Mouse (Mus musculus) ES-E14 (cell line): ENCODE results near the gene 4933411K16Rik. TPM values are rescaled to one million over a fixed set of nuclear protein-coding genes. Genes with fewer than 3 reads are reported as not detected.

Experiments used
- DNase-seq: peaks from one replicate; pipeline ENCODE4 v3.0.0-alpha.2; 2013; ENCODE audit warnings: low read depth, low spot score
- H3K27ac ChIP-seq: 2 replicates; pipeline ENCODE4 v1.5.1; 2012; ENCODE audit warnings: low read depth, mild to moderate bottlenecking, low read length, moderate library complexity, mixed read lengths; ENCODE audit not compliant: poor library complexity, insufficient read depth, severe bottlenecking
- H3K36me3 ChIP-seq: 2 replicates; pipeline ENCODE4 v1.6.1; 2012; ENCODE audit warnings: mild to moderate bottlenecking, low read length, moderate library complexity, mixed read lengths; ENCODE audit not compliant: control insufficient read depth, poor library complexity, insufficient read depth, severe bottlenecking
- H3K4me1 ChIP-seq, 2 experiments: fragments of 150-350 bp in 1 of 2; sonication (generic) in 1 of 2; 2 replicates each; pipeline ENCODE4 v1.6.1; 2012; ENCODE audit warnings: low read length in 2 of 2, mild to moderate bottlenecking in 1 of 2, mixed read lengths in 1 of 2; ENCODE audit not compliant: control insufficient read depth in 2 of 2, insufficient read depth in 2 of 2, poor library complexity in 1 of 2
- H3K4me3 ChIP-seq, 2 experiments: fragments of 150-350 bp in 1 of 2; sonication (generic) in 1 of 2; 2 replicates each; pipeline ENCODE4 v1.5.1; 2012; ENCODE audit warnings: low read length in 2 of 2, low read depth in 1 of 2, mild to moderate bottlenecking in 1 of 2, mixed read lengths in 1 of 2; ENCODE audit not compliant: insufficient read depth in 1 of 2, poor library complexity in 1 of 2, severe bottlenecking in 1 of 2
- H3K9ac ChIP-seq: 2 replicates; pipeline ENCODE4 v1.6.1; 2012; ENCODE audit warnings: low read depth, mild to moderate bottlenecking, low read length, mixed read lengths; ENCODE audit not compliant: poor library complexity, insufficient read depth, severe bottlenecking
- H3K9me3 ChIP-seq: fragments of 150-350 bp; sonication (generic); 2 replicates; pipeline ENCODE4 v1.6.1; 2012; ENCODE audit warnings: low read depth, mild to moderate bottlenecking, low read length; ENCODE audit not compliant: control insufficient read depth, insufficient read depth
- CHD2 ChIP-seq: IDR thresholded peaks from 2 replicates; pipeline ENCODE4 v1.6.1; 2014; ENCODE audit warnings: mild to moderate bottlenecking, low read depth, low read length, inconsistent platforms
- HCFC1 ChIP-seq: IDR thresholded peaks from 2 replicates; pipeline ENCODE4 v1.6.1; 2012; ENCODE audit warnings: low read length, inconsistent platforms, borderline replicate concordance; ENCODE audit not compliant: insufficient read depth
- MAFK ChIP-seq: IDR thresholded peaks from 2 replicates; pipeline ENCODE4 v1.6.1; 2014; ENCODE audit warnings: mild to moderate bottlenecking, low read depth, low read length, inconsistent platforms; ENCODE audit not compliant: insufficient read depth
- ZC3H11A ChIP-seq: IDR thresholded peaks from 2 replicates; pipeline ENCODE4 v1.6.1; 2012; ENCODE audit warnings: low read depth, mild to moderate bottlenecking, inconsistent platforms, low read length, borderline replicate concordance
- ZNF384 ChIP-seq: IDR thresholded peaks from 2 replicates; pipeline ENCODE4 v1.6.1; 2012; ENCODE audit warnings: low read depth, low read length, inconsistent platforms
- in situ Hi-C, 2 experiments: fragments of 600-800 bp; cut with MboI; formaldehyde crosslinking; loops; one replicate each; pipeline ENCODE4 v1.15.1; 2025; ENCODE audit warnings: low sequenced_read_pairs in 2 of 2, inconsistent platforms in 1 of 2; ENCODE audit not compliant: unreplicated experiment in 2 of 2
- total RNA-seq: library from RNA; depleted of rRNA; stranded (reverse); fragments of 300-350 nt; gene quantifications from 2 replicates; pipeline ENCODE4 v1.2.3, GENCODE M21; 2012

Gene 4933411K16Rik
- total RNA-seq, 1 experiment = 0.62 TPM

DNA sequence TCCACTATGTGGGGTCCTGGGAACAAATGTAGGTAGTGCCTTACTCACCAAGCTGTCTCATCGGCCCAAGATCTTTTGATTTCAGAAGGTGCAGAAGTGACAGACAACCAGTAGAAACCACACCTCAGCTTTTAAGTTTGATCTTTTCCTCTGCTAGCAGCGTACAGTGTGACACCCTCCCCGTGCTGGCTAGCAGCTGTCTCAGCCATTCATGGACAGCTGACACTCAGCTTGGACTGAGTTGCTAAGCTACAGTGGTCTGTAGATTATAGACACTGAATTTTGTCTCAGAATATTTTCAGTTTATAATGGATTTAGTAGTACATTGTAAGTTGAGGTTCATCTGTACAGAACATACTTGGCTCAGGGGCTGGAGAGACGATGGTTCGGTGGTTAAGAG lies 20.9 kb upstream of the 4933411K16Rik start:
- TF ChIP-seq HCFC1 = no peak
- no peak for TF ChIP-seq CHD2
- TF ChIP-seq MAFK = no peak
- no peak for TF ChIP-seq ZNF384
- TF ChIP-seq ZC3H11A = no peak
- Histone ChIP-seq H3K9me3 (no peaks in the 10 kb centered on the region), H3K4me1 (peaks cover 0 to 15% of the 10 kb centered on the region in 2 experiments; a peak in 1 of 4 replicates), H3K27ac (no peak overlapping the region), H3K9ac (no peak overlapping the region), H3K4me3 (no peak overlapping the region), H3K36me3 (no peaks in the 10 kb centered on the region)
- in situ Hi-C loops = no loop called here
- DNase-seq = no peak

DNA sequence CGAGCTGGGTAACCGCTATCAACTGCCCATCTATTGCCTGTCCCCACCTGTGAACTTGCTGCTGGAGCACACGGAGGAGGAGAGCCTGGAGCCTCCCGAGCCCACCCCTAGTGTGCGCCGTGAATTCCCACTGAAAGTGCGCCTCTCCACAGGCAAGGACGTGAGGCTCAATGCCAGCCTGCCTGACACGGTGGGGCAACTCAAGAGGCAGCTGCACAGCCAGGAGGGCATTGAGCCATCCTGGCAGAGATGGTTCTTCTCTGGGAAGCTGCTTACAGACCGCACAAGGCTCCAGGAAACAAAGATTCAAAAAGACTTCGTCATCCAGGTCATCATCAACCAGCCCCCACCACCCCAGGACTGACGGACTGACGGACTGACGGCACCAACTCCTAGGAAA lies 18.4 kb upstream of the 4933411K16Rik start:
- no peak for DNase-seq
- in situ Hi-C loops = no loop called here
- TF ChIP-seq HCFC1 (no peak), ZNF384 (no peak), MAFK (no peak), CHD2 (no peak), ZC3H11A (no peak)
- Histone ChIP-seq H3K27ac (no peak overlapping the region), H3K9me3 (no peaks in the 10 kb centered on the region), H3K4me3 (no peak overlapping the region), H3K36me3 (no peaks in the 10 kb centered on the region), H3K4me1 (peaks cover 0 to 15% of the 10 kb centered on the region in 2 experiments; a peak in 1 of 4 replicates), H3K9ac (no peak overlapping the region)

DNA sequence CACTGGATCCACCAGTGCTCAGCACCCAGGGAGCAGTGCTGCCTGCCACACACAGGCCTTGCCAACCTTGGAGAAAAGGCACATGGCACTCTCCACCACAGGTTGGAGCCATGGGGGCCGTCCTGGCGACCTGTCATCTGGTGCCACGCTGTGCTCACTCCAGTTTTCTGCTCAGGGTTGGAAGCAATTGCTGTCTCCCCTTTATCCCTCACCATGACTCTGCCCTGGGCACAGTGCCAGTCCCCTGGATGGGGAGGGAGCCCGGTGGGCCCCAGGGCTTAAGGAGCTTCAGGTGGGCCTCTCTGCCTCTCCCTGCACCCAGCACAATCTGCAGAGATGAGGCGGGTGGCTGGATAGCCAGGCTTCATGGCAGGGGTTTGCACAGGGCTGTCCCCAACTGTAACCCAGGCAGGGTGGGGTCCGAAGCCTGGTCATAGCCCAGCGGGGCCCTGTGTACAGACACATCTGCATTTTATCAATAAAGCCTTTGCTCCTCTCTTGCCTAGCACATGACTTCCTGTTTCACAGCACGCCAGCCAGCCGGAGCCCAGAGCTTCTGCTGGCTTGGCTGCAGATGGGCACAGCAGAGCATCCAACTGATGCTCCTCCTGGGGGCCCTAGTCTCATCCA lies 17.8 kb upstream of the 4933411K16Rik start:
- in situ Hi-C loops = no loop called here

DNA sequence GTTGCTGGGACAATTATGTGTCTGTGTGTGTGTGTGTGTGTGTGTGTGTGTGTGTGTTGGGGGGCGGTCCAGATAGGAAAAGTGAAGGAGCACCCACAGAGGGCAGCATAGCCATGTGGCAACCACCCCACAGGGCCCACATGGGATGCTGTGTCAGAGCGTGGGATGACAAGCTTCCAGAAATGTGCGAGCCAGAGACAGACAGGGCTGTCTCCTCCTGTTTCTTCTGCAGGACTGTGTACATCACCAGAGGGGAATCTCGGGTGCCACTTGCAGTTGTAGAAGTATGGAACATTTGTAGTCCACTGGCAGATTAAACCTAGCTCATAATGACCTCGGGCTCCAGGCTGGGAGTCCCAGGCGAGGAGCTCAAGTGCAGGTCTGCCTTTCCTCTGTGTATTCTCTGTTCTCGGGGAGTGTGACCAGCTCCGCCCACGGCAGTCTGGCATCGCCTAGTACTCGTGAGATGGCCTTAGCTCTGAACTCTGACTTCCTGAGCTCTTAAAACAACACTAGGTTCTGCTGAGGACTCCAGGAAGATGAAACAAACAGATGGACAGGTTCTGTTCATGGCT lies 17.1 kb upstream of the 4933411K16Rik start:
- Histone ChIP-seq H3K4me1 (peaks cover 0 to 16% of the 10 kb centered on the region in 2 experiments; a peak in 2 of 4 replicates), H3K9me3 (no peaks in the 10 kb centered on the region), H3K36me3 (no peaks in the 10 kb centered on the region), H3K27ac (no peak overlapping the region), H3K9ac (no peak overlapping the region), H3K4me3 (no peak overlapping the region)
- TF ChIP-seq CHD2 (no peak), MAFK (no peak), ZC3H11A (no peak), HCFC1 (no peak)
- in situ Hi-C loops = no loop called here
- DNase-seq = no peak

More for the DNA sequence above, 17.8 kb upstream of the 4933411K16Rik start:
- H3K27ac ChIP-seq = no peak overlapping the region
- DNase-seq = no peak
- H3K9me3 ChIP-seq = no peaks in the 10 kb centered on the region
- no peak overlapping the region; a peak in 1 of 4 replicates for H3K4me3 ChIP-seq
- H3K9ac ChIP-seq = no peak overlapping the region
- peaks cover 0 to 15% of the 10 kb centered on the region in 2 experiments; a peak in 1 of 4 replicates for H3K4me1 ChIP-seq
- H3K36me3 ChIP-seq = no peaks in the 10 kb centered on the region
- TF ChIP-seq ZNF384 = no peak
- TF ChIP-seq HCFC1 = no peak
- no peak for TF ChIP-seq MAFK
- TF ChIP-seq ZC3H11A = no peak
- TF ChIP-seq CHD2 = no peak
